Mouse (Mus musculus): Measurements from ENCODE around the gene Polr1c.
A peak's percentile ranks its signal among the peaks of the same experiment; 100 is the strongest.

Gene Polr1c

DNA sequence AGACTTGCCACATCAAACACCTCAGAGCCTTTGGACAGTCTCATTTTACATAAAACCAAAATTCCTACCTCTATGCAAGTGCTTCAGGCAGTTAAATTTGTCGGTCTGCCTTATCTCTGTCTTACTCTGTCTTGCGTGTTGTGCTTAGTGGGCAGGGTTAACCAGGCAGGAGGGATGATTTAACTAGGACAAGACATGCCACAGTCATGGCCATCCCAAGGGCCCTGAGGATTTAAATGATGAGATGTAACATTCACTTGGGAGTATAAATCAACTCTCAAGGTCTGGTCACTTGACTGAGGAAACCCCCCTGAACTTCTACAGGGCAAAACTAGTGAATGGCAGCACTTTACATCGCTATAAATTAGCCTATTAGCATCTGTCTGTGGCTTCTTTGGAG lies 26.3 kb downstream of the Polr1c start:
- no peak for DNase-seq (ENCODE audit: low spot score in 2 of 2)

DNA sequence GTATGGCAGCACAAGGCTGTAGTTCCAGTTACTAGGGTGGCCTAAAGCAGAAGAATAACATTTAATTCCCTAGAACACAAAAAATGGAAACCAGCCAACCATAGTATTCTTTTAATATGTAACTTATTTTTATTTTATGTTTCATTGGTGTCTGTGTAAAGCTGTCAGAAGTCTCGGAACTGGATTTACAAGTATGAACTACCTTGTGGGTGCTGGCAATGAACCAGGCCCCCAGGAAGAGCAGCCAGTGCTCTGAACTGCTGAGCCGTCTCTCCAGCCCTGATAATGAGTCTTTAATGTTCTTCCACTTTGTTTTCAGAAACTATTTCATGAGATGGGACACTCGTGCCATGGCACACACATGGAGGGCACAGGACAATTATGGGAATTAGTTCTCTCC lies 37.3 kb downstream of the Polr1c start:
- DNase-seq (ENCODE audit: low spot score in 2 of 2) = no peak

DNA sequence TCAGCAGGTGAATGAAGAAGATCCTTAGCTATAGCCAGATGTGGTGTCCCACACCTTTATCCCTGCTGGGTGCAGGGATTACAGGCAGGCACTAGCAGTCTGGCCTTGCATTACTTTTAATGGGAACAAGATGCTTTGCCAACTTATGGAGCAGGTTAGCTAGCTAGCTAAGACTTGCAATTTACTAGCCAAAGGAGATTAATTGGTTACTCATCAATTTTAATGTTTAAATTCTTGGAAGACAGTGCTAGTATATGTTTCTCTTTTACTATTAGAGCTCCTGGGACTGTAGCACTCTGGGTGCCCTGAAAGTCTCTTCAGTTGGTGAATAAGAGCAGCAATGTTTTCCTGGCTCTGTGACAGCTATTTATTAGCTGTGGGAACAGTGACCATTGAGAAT lies 41.2 kb downstream of the Polr1c start:
- no peak for DNase-seq (ENCODE audit: low spot score in 2 of 2)

DNA sequence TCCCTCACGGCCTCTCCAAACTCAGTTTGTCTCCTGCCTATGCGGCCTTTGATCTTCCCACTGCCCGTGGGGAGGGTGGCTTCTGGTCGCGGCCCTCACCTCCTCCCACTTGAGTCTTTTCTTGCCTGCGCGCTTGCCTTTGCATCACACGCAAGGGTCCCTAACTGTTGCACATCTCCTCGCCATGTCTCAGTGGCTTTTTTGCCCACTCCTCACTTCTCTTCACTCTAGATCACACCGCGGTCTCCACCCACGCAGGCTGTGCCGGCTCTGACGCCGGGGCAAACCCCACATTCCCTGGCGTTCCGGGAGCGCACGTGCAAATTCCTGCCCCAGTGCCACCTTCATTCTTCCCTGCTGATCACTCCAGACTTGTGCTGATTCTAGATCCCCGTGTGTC lies 44.8 kb downstream of the Polr1c start:
- no peak for DNase-seq (ENCODE audit: low spot score in 2 of 2)

DNA sequence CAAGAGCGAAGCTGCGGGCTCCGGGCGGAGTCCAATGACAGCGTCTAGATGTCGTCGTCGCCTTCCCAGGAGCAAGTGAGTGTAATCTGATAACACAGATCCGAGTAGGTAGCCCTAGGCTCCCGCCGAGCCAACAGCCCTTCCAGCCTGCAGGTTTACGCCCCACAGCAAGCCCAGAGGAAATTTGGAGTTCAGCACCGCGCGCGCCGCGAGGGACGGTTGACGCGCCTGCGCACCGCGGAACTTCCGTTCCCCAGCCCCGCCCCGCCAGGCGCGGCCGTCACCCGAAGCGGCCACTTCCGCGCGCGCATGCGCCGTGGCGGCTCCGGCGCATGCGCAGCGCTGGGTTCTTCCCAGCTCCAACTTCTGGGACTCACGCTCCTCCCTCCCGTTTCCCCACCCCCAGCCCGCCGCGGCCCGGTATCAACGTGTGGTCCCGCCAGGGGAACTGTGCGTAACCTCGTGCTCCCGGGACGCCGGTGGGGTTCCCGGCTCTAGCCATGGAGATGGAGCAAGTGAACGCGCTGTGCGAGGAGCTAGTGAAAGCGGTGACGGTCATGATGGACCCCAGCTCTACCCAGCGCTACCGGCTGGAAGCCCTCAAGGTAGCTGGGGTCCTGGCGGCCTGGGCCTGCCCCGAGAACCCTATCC lies 45.3 kb downstream of the Polr1c start, which contains the start of the genes Polh and Xpo5:
Gene Polh (minus strand): TSS at position 225 of the 651 bp plus-strand sequence.
Gene Xpo5 (plus strand): TSS at position 362 of the 651 bp plus-strand sequence.
- DNase-seq (ENCODE audit: low spot score in 2 of 2) = peak; percentile 95 to 98

DNA sequence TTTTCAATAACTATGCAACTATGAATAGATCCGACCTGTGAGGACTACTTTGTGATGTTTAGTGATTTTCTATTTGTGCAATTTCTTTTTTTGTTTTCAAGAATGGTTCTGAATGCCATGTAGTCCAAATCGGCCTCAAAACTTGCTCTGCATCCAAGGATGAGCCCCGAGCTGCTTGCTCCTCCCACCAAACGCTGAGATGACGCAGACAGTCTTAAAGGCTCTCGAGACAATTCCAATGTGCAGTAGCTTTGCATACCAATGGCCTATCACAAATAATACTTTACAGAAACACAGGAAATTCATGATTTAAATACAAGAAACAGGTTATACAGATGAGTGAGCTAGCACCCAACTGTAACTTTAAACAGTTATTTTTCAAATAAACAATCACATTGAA lies 46.7 kb downstream of the Polr1c start:
- peak in 1 of 2 experiments; percentile 29 for DNase-seq (ENCODE audit: low spot score in 2 of 2)
